Mouse (Mus musculus) heart, adult 9 months (tissue): ENCODE data around the gene Eif2b2.

Experiments
- DNase-seq, 2 experiments: peaks; one replicate each; pipeline ENCODE4 v3.0.0; 2022; ENCODE audit warnings: low spot score in 2 of 2

Gene Eif2b2

DNA sequence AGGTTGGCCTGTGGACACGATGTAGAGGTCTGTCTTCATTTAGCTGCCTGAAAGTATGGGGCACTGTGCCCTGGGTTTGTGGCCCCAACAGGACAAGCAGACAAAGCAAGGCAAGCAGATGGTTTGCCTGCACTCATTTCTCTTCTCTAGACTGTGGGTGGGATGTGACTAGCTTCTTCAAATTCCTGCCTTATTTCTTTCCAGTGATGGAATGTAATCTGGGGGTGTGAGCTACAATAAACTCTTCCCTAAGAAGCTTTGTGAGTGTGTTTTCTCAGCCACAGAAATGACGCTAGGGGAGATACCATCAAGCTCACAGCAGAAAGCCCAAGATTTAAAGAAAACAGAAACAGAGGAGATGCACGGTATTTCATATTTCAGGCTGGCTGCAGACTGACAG lies 32.8 kb downstream of the Eif2b2 start:
- DNase-seq = no peak

DNA sequence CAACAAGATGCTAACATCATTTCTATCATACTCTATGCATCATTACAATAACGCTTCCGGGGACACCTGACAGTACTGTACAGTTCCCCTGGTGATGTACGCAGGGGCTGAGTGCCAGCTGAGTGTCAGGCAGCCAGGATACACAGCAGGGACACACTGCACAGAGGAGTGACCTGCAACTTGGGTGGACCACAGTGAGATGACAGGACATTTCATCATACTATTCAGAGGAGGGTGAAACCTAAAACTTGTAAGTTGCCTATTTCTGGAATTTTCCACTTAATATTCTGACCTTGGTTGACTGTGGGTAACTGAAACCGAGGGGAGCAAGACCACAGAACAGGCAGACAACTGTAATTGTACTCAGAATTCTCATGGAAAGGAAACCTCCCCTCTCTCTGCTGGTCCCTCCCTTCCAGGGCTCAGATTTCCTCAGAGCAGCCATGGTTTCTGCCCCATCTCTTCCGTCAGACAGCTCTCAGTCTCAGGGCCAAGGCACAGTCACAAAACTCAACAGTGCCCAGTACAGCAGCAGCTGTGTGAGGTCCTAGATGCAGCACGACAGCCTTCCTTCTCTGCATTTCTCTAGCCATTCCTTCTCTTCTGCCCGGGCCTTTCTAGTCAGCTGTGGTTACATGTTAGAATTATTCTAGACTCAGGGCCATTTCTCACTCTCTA lies 36.9 kb downstream of the Eif2b2 start:
- no peak for DNase-seq

DNA sequence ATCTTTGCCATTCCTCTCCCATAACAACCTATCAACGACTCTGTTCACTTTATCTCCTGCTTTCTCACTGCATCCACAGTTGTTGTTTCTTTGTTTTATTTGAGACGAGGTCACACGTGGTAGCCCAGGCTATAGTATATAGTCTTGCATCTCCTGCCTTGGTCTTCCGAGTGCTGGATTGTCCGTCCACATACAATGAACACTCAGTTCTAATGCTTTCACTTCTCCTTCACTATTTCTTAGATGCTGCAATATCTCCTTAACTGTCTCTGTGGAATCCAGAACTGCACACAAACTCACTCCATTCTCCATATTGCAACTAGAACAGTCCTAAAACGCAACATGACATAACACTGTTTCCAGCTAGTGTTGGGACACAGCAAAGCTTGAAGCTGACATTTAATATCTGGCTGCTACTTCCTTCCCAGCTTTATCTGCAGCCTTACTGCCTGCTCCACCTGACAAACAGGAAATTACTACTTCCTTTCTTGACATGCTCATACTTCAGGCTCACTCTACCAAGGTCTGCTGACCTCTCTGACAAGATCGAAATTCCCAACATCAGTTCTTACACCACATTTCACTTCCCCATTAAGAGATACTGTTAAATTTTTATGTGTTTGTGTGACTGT lies 37.8 kb downstream of the Eif2b2 start:
- peak; percentile 23 to 33 for DNase-seq

DNA sequence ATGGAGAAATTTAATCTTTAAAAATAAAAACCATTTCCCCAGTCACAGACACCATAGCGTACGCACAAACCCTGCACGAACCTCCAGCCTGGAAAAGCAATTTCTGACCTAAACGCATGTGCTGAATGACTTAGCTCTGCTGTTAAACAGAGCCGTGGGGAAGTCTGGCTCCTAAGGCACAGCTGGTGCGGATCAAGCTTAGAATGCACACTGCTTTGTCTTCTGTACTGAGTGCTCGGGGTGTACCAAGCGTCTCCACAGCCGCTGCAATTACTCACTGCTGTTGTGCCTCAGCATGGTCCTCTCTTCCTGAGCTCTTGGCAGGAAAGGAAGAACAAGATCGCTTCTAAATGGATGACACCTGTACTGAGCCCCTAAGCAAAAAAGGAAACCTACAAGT lies 43.2 kb downstream of the Eif2b2 start:
- DNase-seq = no peak

DNA sequence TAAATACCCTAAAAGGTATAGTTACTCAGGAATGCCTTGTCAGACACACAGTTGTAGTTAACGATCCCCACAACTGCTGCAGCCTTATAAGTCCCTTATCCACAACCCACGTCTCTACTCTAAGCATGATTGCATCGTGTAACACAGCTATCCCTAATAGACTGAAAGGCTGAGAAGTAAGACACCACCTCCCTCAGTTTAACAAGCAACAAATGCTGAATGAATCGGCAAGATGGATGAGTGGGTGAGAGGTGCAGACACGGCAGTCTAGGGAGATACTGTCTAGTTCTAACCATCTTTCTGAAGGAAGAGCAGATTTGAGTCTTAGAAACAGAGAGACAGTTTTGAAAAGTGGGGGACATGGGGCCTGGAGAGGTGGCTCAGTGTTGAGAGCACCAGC lies 43.9 kb downstream of the Eif2b2 start:
- DNase-seq = no peak

DNA sequence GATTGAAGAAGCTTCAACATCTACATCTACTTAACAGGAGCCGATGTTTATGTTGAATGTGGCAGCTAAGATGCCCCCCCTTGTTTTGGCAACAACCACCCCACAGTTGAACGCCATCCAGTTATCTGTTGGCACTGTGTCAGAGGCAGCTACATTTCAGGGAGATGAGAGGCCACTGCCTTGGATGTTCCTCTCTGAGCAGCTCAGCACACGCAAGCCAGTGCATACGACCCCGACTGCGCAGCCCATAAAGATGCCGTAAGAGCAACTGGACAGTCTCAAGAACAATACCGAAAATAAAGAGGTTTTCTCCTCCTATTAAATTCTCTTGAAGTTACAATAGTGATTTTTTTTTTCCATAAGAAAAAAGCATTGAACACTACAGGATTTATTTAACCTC lies 45.2 kb downstream of the Eif2b2 start:
- DNase-seq = no peak

DNA sequence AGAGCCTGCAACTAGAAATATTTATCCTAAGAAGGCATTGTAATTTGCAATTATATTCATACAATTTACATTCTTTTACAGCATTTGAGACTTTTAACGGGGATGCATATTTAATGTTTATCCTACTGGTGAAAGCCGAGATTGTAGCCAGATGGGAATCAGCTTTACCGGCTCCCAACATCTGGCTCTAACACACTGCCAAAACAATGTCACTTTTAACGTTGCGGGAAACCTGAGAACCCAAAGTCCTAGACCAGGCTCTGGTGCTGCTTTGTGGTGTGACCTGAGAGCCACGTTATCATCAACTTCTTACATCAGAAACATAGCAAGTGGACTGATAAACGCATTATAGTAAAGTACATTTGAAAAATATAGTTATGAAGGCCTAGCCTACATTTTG lies 45.7 kb downstream of the Eif2b2 start:
- no peak for DNase-seq

DNA sequence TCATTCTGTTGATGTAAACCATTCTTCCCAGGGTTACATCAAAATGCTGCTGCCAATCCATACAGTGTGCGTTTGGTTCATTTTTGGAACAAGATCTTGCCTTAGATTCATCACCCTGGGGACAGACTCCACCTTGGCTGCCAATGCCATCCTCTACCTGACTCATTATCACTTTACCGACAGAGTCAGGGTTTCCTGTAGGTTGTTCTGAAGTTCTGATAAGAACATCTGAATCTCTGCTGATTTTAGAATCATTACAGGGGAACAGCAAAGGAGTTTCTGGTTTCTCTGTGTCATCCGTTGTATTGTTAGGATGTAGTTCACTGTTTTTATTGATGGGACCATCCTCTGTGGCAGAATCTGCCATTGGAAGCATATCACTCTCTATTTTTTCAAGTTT lies 47.0 kb downstream of the Eif2b2 start:
- no peak for DNase-seq

DNA sequence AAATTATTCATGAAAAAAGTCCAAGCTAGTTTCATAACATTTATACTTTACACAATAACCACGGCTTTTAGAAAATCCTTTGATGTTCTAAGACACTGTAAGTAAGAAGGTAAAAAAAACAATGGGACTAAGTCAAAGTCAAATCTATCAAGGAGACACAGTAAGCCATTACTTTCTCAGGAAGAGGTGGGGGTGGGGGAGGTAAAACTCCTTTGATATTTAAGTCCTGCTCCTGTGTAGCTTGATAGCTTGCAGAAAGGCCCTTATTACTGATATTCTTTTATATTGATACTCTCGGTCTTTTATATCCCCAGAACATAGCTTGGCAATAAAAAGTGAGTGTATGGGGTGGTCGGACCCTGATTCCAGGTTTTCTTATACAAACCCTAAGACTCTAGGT lies 50.5 kb downstream of the Eif2b2 start:
- DNase-seq = no peak

DNA sequence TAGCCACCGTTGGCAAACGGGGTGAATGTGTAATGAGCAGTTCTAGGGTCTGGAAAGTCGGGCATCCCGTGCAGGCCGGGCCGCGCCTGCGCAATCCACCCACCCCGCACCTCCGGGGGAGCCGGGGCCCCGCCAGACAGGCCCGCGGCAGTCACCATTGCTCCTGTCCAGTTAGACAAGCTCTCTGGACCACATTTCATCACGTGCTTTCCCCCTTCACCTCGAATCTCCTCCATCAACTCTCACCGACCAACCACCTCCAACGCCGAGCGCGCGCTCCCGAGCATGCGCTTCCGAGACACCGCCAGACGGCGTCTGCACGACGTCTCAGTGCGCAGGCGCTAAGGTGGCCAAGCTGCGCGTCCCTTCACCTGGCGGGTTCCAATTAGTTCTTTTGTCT lies 51.0 kb downstream of the Eif2b2 start, which contains the start of gene Mlh3:
Mlh3 (minus strand) TSS at position 281 of the 400 bp plus-strand sequence.
- DNase-seq = peak; percentile 81

DNA sequence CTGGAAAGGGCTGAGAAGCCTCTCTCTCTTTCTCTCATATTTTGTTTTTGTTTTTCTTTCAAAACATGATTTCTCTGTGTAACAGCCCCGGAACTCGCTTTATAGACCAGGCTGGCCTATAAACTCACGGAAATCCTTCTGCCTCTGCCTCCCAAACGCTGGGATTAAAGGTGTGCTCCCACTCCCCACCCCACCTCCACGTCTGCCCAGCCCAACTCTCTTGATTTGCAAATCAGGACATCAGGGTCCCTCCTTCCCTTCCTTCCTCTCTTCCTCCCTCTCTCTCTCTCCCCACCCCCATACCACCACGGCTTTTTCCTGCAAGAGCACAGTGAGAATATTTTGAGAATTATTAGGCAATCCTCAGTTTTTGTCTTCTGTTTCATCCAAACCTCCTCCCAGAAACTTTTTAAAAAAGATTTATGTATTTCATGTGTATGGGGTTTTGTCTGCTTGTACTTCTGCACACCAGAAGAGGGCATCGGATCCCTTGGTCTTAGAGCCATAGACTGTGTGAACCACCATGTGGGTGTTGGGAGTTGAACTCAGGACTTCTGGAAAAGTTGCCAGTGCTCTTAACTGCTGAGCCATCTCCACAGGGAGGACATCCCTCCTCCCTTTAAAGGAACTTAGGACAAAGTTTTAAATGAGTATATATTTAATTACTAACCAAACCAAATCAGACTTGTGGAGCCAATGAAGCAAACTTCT lies 52.0 kb downstream of the Eif2b2 start:
- no peak for DNase-seq

DNA sequence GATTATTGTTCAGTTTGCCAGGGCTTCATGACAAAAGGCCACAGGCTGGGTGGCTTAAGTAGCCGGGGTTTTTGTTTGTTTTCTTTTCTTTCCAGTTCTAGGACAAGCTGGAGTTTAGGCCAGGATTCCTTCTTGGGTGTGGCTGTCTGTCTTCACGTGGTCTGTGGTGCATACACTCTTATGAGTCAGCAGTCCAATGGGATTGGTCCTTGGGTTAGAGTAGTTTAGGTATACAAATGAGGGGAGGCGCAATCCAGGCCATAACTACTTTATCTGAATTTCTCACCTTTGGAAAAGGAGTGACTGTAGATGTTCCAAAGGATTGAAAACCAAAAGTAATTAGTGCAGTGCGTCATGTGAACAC lies 52.5 kb downstream of the Eif2b2 start:
- no peak for DNase-seq

DNA sequence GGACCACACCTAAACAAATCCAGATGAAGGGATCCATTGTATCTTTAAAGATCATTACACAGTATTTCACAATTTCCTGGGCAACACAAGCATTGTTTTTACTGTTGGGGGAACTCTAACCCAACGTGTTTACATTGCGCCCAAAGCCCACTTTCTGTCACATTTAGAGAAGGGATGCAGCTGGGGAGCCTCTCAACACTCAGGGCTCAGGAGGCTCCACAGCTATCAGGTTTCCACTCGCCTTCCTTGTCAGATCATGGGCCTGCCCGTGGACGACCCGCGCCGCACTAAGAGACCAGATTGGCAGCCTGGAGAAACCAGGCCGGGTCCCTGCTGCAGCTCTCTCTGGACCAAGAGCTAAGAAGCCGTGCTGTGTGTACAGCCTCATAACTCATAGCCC lies 54.2 kb downstream of the Eif2b2 start:
- DNase-seq = peak in 1 of 2 experiments; percentile 41
